Mouse (Mus musculus): ENCODE results near the gene Zmat5.
A peak's percentile ranks its signal among the peaks of the same experiment; 100 is the strongest.

Zmat5 gene

DNA sequence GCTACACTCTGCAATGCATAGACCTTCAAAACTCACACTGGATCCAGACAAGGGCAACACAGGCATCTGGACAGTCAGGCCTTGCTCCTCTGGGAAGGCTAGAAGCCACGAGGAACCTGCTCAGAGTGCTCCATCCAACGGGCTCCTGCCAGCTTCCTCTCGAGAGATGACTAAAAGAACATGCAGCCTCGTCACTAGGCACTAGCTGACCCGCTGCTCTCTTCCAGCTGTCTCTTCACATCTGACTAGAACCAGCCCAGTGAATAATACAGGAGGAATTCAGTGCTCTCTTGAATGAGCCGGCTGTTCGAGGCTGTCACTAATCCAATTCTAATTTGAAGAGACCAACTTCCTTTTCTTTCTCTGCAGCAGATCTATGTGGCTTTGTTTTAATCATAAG lies 67.3 kb downstream of the Zmat5 start:
- DNase-seq (ENCODE audit: low spot score in 2 of 2) = no peak

- peak in 1 of 2 experiments; percentile 63 for DNase-seq (ENCODE audit: low spot score in 2 of 2)
Measured at GRCm38 (mm10) chr11:4772925-4773324, 68.4 kb downstream of the Zmat5 start.

DNA sequence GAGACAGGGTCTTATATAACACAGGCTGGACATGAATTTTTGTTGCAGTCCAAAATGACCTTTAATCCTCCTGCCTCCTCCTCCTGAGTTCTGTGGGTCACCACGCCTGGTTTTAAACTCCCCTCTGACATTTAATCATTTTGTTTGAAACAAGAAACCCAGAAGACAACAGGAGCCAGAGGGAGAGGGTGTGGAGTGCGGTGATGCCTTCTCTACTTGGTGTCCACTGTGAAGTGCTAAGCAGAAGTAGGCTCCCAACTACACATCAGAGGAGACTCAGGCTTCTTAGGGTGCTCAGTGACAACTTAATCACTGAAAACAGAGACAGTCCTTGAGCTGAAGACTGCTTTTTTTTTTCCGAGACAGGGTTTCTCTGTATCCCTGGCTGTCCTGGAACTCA lies 76.4 kb downstream of the Zmat5 start:
- no peak for DNase-seq (ENCODE audit: low spot score in 2 of 2)

GRCm38 (mm10) chr11:4783116-4783515 lies 78.6 kb downstream of the Zmat5 start:
- no peak for DNase-seq (ENCODE audit: low spot score in 2 of 2)

- no peak for DNase-seq (ENCODE audit: low spot score in 2 of 2)
Measured at GRCm38 (mm10) chr11:4784629-4785142, 80.2 kb downstream of the Zmat5 start.
